Mouse (Mus musculus): ENCODE measurements around the gene Fyn. TPM values are rescaled to one million over a fixed set of nuclear protein-coding genes. Genes with fewer than 3 reads are reported as not detected.

Fyn gene
- total and polyA plus RNA-seq, 3 experiments = 14.9 to 42.4 (median 19.9) TPM

DNA sequence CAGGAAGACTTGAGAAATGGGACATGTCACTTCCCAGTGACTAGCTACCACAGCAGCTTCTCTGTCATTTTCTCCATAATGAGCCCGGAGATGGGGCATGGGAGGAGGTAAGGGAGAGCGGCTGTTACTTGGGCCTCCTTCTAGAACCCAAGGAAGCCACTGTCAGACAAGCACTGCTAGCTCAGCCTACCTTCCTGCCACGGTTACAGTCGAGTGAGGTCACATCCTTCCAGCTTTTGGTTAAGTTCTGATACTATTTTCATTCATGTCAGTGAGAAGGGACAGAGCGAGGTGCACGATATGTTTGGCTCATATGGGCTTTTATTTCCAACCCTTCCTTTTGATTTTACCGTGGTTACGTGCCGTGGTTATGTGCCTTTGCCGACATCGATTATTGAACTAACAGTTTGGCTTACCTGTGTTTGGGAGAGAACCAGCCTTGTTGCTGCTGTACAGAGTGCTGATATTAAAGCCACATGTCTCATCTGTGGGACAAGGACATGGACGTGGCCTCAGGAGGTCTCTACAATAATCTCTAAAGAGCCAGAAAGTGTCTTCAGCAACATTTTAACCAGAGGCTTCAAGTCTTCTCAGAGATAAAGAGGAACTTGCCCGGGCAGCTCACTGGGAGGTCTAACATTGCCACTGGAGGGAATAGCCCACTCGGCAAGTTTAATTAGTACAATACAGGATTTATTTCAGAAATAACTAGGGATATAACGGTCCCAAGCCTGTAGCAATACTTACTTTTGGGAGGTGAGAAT, 87.4 kb downstream of the Fyn start:
- no peak overlapping the region for H3K9ac ChIP-seq (ENCODE audit: insufficient read depth, low read depth)
- TF ChIP-seq MXI1 (IDR thresholded peaks at IDR 0.05; ENCODE audit: low read depth, low read length) (no peak), CHD1 (IDR thresholded peaks at IDR 0.05; ENCODE audit: low read depth, low read length) (no peak), MAFK (IDR thresholded peaks at IDR 0.05; ENCODE audit: insufficient replicate concordance, low read length) (no peak), MYC (IDR thresholded peaks at IDR 0.05; ENCODE audit: low read depth, low read length) (no peak), BHLHE40 (IDR thresholded peaks at IDR 0.05; ENCODE audit: low read depth, low read length) (no peak), ZC3H11A (IDR thresholded peaks at IDR 0.05; ENCODE audit: low read depth, low read length) (no peak), NRF1 (IDR thresholded peaks at IDR 0.05; ENCODE audit: low read depth, low read length) (no peak), ELF1 (IDR thresholded peaks at IDR 0.05; ENCODE audit: low read depth, low read length) (no peak), CHD2 (IDR thresholded peaks at IDR 0.05; ENCODE audit: low read length) (no peak), USF2 (conservative IDR thresholded peaks at IDR 0.05; ENCODE audit: low read depth, low read length) (no peak)
- H3K79me2 ChIP-seq (replicated peaks; ENCODE audit: control insufficient read depth, extremely low read depth, insufficient read depth, poor library complexity, severe bottlenecking) = no peaks in the 10 kb centered on the region
- dilution Hi-C loops (cut with MboI; ENCODE audit: extremely low pct_ligation_motif_present, extremely low pct_unique_long_range_greater_than_20kb, low sequenced_read_pairs) (no loop called here), in situ Hi-C loops (cut with MboI; ENCODE audit: low pct_ligation_motif_present, low pct_unique_long_range_greater_than_20kb, low sequenced_read_pairs) (no loop called here)
- H3K4me3 ChIP-seq (replicated peaks in 1 of 3; ENCODE audit: low read depth in 2 of 3, low read length in 2 of 3, poor library complexity in 1 of 3) = no peak overlapping the region
- peaks cover 9 to 57% of the 10 kb centered on the region in 2 experiments for H3K4me1 ChIP-seq (ENCODE audit: control insufficient read depth in 1 of 2, insufficient read depth in 2 of 2)
- no peak overlapping the region for H3K4me2 ChIP-seq (ENCODE audit: insufficient read depth, low read depth, poor library complexity, severe bottlenecking)
- no peaks in the 10 kb centered on the region for H3K27me3 ChIP-seq (replicated peaks)
- H3K9me3 ChIP-seq (replicated peaks; ENCODE audit: low read length) = no peaks in the 10 kb centered on the region
- peaks cover 0 to 39% of the 10 kb centered on the region in 2 experiments for H3K36me3 ChIP-seq (replicated peaks in 1 of 2; ENCODE audit: control insufficient read depth in 1 of 2, insufficient read depth in 1 of 2, low read length in 1 of 2)
- H3K27ac ChIP-seq (ENCODE audit: insufficient read depth, low read depth) = no peak overlapping the region
- peak; percentile 35 for DNase-seq (ENCODE audit: extremely low read depth)

DNA sequence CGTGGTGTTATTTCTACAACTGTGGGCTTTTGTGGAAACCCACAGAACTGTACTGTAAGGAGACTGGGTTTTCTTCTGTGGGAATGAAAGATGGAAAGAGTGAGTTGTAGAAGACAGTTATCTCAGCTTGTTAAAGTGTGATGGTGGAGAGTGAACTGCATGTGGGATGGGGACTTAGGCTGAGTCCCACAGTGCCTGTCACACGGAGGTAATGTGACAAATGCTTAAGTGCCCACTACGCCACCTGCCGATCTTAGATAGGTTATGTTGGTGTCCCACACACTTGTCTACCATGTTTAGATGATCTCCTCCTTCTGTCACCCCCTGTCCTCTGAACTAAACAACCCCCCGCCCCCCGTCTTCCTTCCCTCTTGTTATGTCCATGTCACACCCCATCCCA, 88.1 kb downstream of the Fyn start:
- Histone ChIP-seq H3K79me2 (replicated peaks; ENCODE audit: control insufficient read depth, extremely low read depth, insufficient read depth, poor library complexity, severe bottlenecking) (no peaks in the 10 kb centered on the region), H3K27me3 (replicated peaks) (no peaks in the 10 kb centered on the region), H3K9ac (ENCODE audit: insufficient read depth, low read depth) (no peak overlapping the region), H3K36me3 (replicated peaks in 1 of 2; ENCODE audit: control insufficient read depth in 1 of 2, insufficient read depth in 1 of 2, low read length in 1 of 2) (peaks cover 0 to 35% of the 10 kb centered on the region in 2 experiments), H3K9me3 (replicated peaks; ENCODE audit: low read length) (no peaks in the 10 kb centered on the region), H3K4me1 (ENCODE audit: control insufficient read depth in 1 of 2, insufficient read depth in 2 of 2) (peaks cover 9 to 57% of the 10 kb centered on the region in 2 experiments), H3K27ac (ENCODE audit: insufficient read depth, low read depth) (no peak overlapping the region), H3K4me3 (replicated peaks in 1 of 3; ENCODE audit: low read depth in 2 of 3, low read length in 2 of 3, poor library complexity in 1 of 3) (no peak overlapping the region), H3K4me2 (ENCODE audit: insufficient read depth, low read depth, poor library complexity, severe bottlenecking) (no peak overlapping the region)
- DNase-seq (ENCODE audit: extremely low read depth) = peak; percentile 64
- peak; percentile 38 for TF ChIP-seq RAD21 (IDR thresholded peaks at IDR 0.05; ENCODE audit: low read depth, low read length)
- TF ChIP-seq MYC (IDR thresholded peaks at IDR 0.05; ENCODE audit: low read depth, low read length) = 0 out of 2 replicates have a peak, but pooled peaks have one; percentile 21
- TF ChIP-seq ZKSCAN1 (IDR thresholded peaks at IDR 0.05; ENCODE audit: borderline replicate concordance, low read depth, low read length) = no peak
- TF ChIP-seq ETS1 (conservative IDR thresholded peaks at IDR 0.05; ENCODE audit: low read depth, low read length) = peak; percentile 26; the same call in 1 of the 2 replicates
- TF ChIP-seq POLR2A (IDR thresholded peaks at IDR 0.05; ENCODE audit: low read depth, low read length) = no peak
- TF ChIP-seq POLR2AphosphoS2 (IDR thresholded peaks at IDR 0.05; ENCODE audit: low read depth, low read length) = no peak
- TF ChIP-seq CHD1 (IDR thresholded peaks at IDR 0.05; ENCODE audit: low read depth, low read length) = no peak
- TF ChIP-seq CTCF (conservative IDR thresholded peaks at IDR 0.05 in 1 of 2, IDR thresholded peaks at IDR 0.05 in 1 of 2; ENCODE audit: low read depth in 2 of 2, low read length in 2 of 2) = peak in 1 of 2 experiments; percentile 42; a peak in 2 of 4 replicates
- TF ChIP-seq SMC3 (IDR thresholded peaks at IDR 0.05; ENCODE audit: low read depth, low read length) = peak; percentile 51
- TF ChIP-seq ZC3H11A (IDR thresholded peaks at IDR 0.05; ENCODE audit: low read depth, low read length) = no peak
- dilution Hi-C loops (cut with MboI; ENCODE audit: extremely low pct_ligation_motif_present, extremely low pct_unique_long_range_greater_than_20kb, low sequenced_read_pairs) = no loop called here
- in situ Hi-C loops (cut with MboI; ENCODE audit: low pct_ligation_motif_present, low pct_unique_long_range_greater_than_20kb, low sequenced_read_pairs) = no loop called here
